Mouse (Mus musculus) ES-Bruce4 (cell line): ENCODE data around the gene Dao.

ENCODE experiments used
- CTCF ChIP-seq: IDR thresholded peaks from one replicate; pipeline ENCODE4 v1.8.1; 2011; ENCODE audit warnings: low read depth, low read length
- EP300 ChIP-seq: IDR thresholded peaks from 2 replicates; pipeline ENCODE4 v1.6.1; 2011; ENCODE audit warnings: low read depth, low read length; ENCODE audit not compliant: insufficient read depth
- POLR2A ChIP-seq: IDR thresholded peaks from one replicate; pipeline ENCODE4 v1.8.1; 2011; ENCODE audit warnings: low read length; ENCODE audit not compliant: insufficient read depth

GRCm38 (mm10) chr5:114032161-114032763 lies 28.8 kb downstream of the Dao start:
- TF ChIP-seq CTCF (no peak), POLR2A (no peak), EP300 (no peak)
